Mouse (Mus musculus): ENCODE data around the gene Gna13. TPM values are rescaled to one million over a fixed set of nuclear protein-coding genes. Genes with fewer than 3 reads are reported as not detected.

The Gna13 gene
- polyA plus RNA-seq, 1 experiment: 24.1 TPM

- TF ChIP-seq TCF12 (IDR thresholded peaks at IDR 0.05; ENCODE audit: insufficient read depth, poor library complexity, severe bottlenecking) (no peak), POLR2A (IDR thresholded peaks at IDR 0.05; ENCODE audit: insufficient read length, low read depth) (no peak), USF1 (IDR thresholded peaks at IDR 0.05; ENCODE audit: low read depth) (no peak), CEBPB (IDR thresholded peaks at IDR 0.05; ENCODE audit: insufficient read depth, poor library complexity, severe bottlenecking) (no peak)
- Histone ChIP-seq H3K4me2 (ENCODE audit: low read depth) (no peak overlapping the region), H3K79me2 (ENCODE audit: control insufficient read depth, insufficient read depth) (peaks cover 3% of the 10 kb centered on the region), H3ac (ENCODE audit: control insufficient read depth, insufficient read length) (no peak overlapping the region), H3K36me3 (ENCODE audit: control insufficient read depth, insufficient read depth) (peaks cover 14% of the 10 kb centered on the region), H3K27me3 (ENCODE audit: control insufficient read depth, insufficient read depth, insufficient read length) (no peaks in the 10 kb centered on the region), H3K4me3 (no peak overlapping the region)
Measured at GRCm38 (mm10) chr11:109394758-109395157, 32.1 kb downstream of the Gna13 start.

GRCm38 (mm10) chr11:109395291-109395690 lies 32.7 kb downstream of the Gna13 start:
- Histone ChIP-seq H3K27me3 (ENCODE audit: control insufficient read depth, insufficient read depth, insufficient read length) (no peaks in the 10 kb centered on the region), H3ac (ENCODE audit: control insufficient read depth, insufficient read length) (no peak overlapping the region), H3K4me2 (ENCODE audit: low read depth) (no peak overlapping the region), H3K79me2 (ENCODE audit: control insufficient read depth, insufficient read depth) (peaks cover 3% of the 10 kb centered on the region), H3K36me3 (ENCODE audit: control insufficient read depth, insufficient read depth) (peaks cover 14% of the 10 kb centered on the region), H3K4me3 (no peak overlapping the region)
- TF ChIP-seq TCF12 (IDR thresholded peaks at IDR 0.05; ENCODE audit: insufficient read depth, poor library complexity, severe bottlenecking): no peak
- no peak for TF ChIP-seq CEBPB (IDR thresholded peaks at IDR 0.05; ENCODE audit: insufficient read depth, poor library complexity, severe bottlenecking)
- no peak for TF ChIP-seq MAX (IDR thresholded peaks at IDR 0.05; ENCODE audit: low read depth)
- no peak for TF ChIP-seq REST (IDR thresholded peaks at IDR 0.05; ENCODE audit: insufficient read depth, insufficient read length)
- TF ChIP-seq POLR2A (IDR thresholded peaks at IDR 0.05; ENCODE audit: insufficient read length, low read depth): no peak
- TF ChIP-seq POLR2AphosphoS2 (IDR thresholded peaks at IDR 0.05; ENCODE audit: insufficient read length, low read depth): no peak

GRCm38 (mm10) chr11:109406431-109406830 lies 43.8 kb downstream of the Gna13 start:
- no peak for TF ChIP-seq E2F4 (IDR thresholded peaks at IDR 0.05; ENCODE audit: insufficient read depth)
- TF ChIP-seq MAX (IDR thresholded peaks at IDR 0.05; ENCODE audit: low read depth): no peak
- no peak for TF ChIP-seq MYOD1 (IDR thresholded peaks at IDR 0.05; ENCODE audit: control insufficient read depth in 1 of 3, insufficient read length in 2 of 3, low read depth in 2 of 3)
- no peak for TF ChIP-seq SRF (IDR thresholded peaks at IDR 0.05; ENCODE audit: control insufficient read depth, insufficient read length, low read depth)
- TF ChIP-seq REST (IDR thresholded peaks at IDR 0.05; ENCODE audit: insufficient read depth, insufficient read length): no peak
- TF ChIP-seq MYOG (IDR thresholded peaks at IDR 0.05; ENCODE audit: control insufficient read depth in 1 of 3, insufficient read depth in 1 of 3, insufficient read length in 2 of 3, low read depth in 2 of 3): no peak
- TF ChIP-seq POLR2AphosphoS2 (IDR thresholded peaks at IDR 0.05; ENCODE audit: insufficient read length, low read depth): no peak
- no peak overlapping the region for H3K4me2 ChIP-seq (ENCODE audit: low read depth)
- H3K36me3 ChIP-seq (ENCODE audit: control insufficient read depth, insufficient read depth): no peaks in the 10 kb centered on the region
- H3K4me3 ChIP-seq: no peak overlapping the region
- no peaks in the 10 kb centered on the region for H3K27me3 ChIP-seq (ENCODE audit: control insufficient read depth, insufficient read depth, insufficient read length)
- H3ac ChIP-seq (ENCODE audit: control insufficient read depth, insufficient read length): no peak overlapping the region
- no peaks in the 10 kb centered on the region for H3K79me2 ChIP-seq (ENCODE audit: control insufficient read depth, insufficient read depth)

GRCm38 (mm10) chr11:109410197-109410980 lies 47.8 kb downstream of the Gna13 start:
- Histone ChIP-seq H3K4me3 (no peak overlapping the region), H3K36me3 (ENCODE audit: control insufficient read depth, insufficient read depth) (no peaks in the 10 kb centered on the region), H3K4me2 (ENCODE audit: low read depth) (no peak overlapping the region), H3K27me3 (ENCODE audit: control insufficient read depth, insufficient read depth, insufficient read length) (no peaks in the 10 kb centered on the region), H3K79me2 (ENCODE audit: control insufficient read depth, insufficient read depth) (no peaks in the 10 kb centered on the region), H3ac (ENCODE audit: control insufficient read depth, insufficient read length) (no peak overlapping the region)
- no peak for TF ChIP-seq TCF12 (IDR thresholded peaks at IDR 0.05; ENCODE audit: insufficient read depth, poor library complexity, severe bottlenecking)
- no peak for TF ChIP-seq TCF3 (IDR thresholded peaks at IDR 0.05; ENCODE audit: insufficient read length, low read depth)
- no peak for TF ChIP-seq MYOG (IDR thresholded peaks at IDR 0.05; ENCODE audit: control insufficient read depth in 1 of 3, insufficient read depth in 1 of 3, insufficient read length in 2 of 3, low read depth in 2 of 3)
- no peak for TF ChIP-seq REST (IDR thresholded peaks at IDR 0.05; ENCODE audit: insufficient read depth, insufficient read length)
- no peak for TF ChIP-seq POLR2A (IDR thresholded peaks at IDR 0.05; ENCODE audit: insufficient read length, low read depth)
- TF ChIP-seq MAX (IDR thresholded peaks at IDR 0.05; ENCODE audit: low read depth): no peak
- TF ChIP-seq MYOD1 (IDR thresholded peaks at IDR 0.05; ENCODE audit: control insufficient read depth in 1 of 3, insufficient read length in 2 of 3, low read depth in 2 of 3): no peak
- no peak for TF ChIP-seq USF1 (IDR thresholded peaks at IDR 0.05; ENCODE audit: low read depth)
- TF ChIP-seq E2F4 (IDR thresholded peaks at IDR 0.05; ENCODE audit: insufficient read depth): no peak
- TF ChIP-seq SRF (IDR thresholded peaks at IDR 0.05; ENCODE audit: control insufficient read depth, insufficient read length, low read depth): no peak

- H3K79me2 ChIP-seq (ENCODE audit: control insufficient read depth, insufficient read depth): no peaks in the 10 kb centered on the region
- TF ChIP-seq TCF3 (IDR thresholded peaks at IDR 0.05; ENCODE audit: insufficient read length, low read depth) (no peak), SRF (IDR thresholded peaks at IDR 0.05; ENCODE audit: control insufficient read depth, insufficient read length, low read depth) (no peak), E2F4 (IDR thresholded peaks at IDR 0.05; ENCODE audit: insufficient read depth) (no peak), POLR2A (IDR thresholded peaks at IDR 0.05; ENCODE audit: insufficient read length, low read depth) (no peak), USF1 (IDR thresholded peaks at IDR 0.05; ENCODE audit: low read depth) (no peak), CEBPB (IDR thresholded peaks at IDR 0.05; ENCODE audit: insufficient read depth, poor library complexity, severe bottlenecking) (no peak), MYOG (IDR thresholded peaks at IDR 0.05; ENCODE audit: control insufficient read depth in 1 of 3, insufficient read depth in 1 of 3, insufficient read length in 2 of 3, low read depth in 2 of 3) (no peak)
- no peaks in the 10 kb centered on the region for H3K27me3 ChIP-seq (ENCODE audit: control insufficient read depth, insufficient read depth, insufficient read length)
- no peak within 1 kb of the TSS for H3ac ChIP-seq (ENCODE audit: control insufficient read depth, insufficient read length)
- no peak within 1 kb of the TSS for H3K4me3 ChIP-seq
- no peaks in the 10 kb centered on the region for H3K36me3 ChIP-seq (ENCODE audit: control insufficient read depth, insufficient read depth)
- H3K4me2 ChIP-seq (ENCODE audit: low read depth): no peak within 1 kb of the TSS
Measured at GRCm38 (mm10) chr11:109413617-109414016, 51.0 kb downstream of the Gna13 start, which contains the start of gene 9930022D16Rik. Gene 9930022D16Rik (plus strand): TSS chr11:109413917.
